Mouse (Mus musculus): ENCODE results near the gene Pik3cd.

The Pik3cd gene

DNA sequence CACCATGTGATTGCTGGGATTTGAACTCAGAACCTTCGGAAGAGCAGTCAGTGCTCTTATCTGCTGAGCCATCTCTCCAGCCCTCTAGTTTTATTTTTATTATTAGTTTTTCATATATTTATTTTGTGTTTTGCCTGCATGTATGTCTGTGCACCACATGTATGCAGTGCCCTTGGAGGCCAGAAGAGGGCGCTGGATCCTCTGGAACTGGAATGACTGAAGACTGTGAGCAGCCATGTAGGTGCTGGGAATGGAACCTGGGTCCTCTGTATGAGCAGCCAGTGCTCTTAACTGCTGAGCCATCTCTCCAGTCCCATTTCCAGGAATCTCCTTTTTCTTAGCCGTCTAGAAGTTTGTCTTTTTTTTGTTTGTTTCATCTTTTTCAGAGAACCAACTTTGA is 97.9 kb downstream of the Pik3cd start:
- peak; percentile 28 for DNase-seq

DNA sequence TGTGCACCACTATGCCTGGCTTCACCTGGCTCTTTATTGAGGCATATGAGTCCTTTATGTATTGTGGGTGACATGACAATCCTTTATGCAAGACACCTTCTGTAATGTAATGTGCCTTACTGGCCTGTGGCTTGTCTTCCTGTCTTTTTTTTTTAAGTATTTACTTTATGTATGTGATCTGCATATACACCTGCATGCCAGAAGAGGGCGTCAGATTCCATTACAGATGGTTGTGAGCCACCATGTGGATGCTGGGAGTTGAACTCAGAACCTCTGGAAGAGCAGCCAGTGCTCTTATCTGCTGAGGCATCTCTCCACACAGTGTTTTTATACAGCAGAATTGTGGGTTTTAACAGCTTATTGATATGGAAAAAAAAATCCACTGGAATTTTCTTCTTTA is 98.5 kb downstream of the Pik3cd start:
- DNase-seq: no peak

- DNase-seq: no peak
Observed at GRCm38 (mm10) chr4:149602236-149602635, 100.1 kb downstream of the Pik3cd start.

DNA sequence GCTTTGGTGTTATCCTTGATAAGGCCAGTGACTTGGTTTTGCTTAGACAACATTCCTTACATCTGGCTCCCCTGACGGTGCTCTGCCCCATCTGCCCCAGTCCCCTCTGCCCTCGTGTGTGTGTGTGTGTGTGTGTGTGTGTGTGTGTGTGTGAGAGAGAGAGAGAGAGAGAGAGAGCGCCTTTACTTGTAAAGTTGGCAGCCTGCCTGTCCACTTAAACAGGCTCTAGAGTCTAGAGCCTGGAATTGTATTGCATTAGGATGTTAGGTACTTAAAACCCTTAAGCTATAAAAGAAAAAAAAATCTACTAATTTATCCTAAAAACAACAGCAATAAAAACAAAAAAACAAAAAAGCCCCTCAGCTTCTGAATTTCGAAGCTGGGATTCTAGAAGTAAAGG is 100.9 kb downstream of the Pik3cd start:
- no peak for DNase-seq

DNA sequence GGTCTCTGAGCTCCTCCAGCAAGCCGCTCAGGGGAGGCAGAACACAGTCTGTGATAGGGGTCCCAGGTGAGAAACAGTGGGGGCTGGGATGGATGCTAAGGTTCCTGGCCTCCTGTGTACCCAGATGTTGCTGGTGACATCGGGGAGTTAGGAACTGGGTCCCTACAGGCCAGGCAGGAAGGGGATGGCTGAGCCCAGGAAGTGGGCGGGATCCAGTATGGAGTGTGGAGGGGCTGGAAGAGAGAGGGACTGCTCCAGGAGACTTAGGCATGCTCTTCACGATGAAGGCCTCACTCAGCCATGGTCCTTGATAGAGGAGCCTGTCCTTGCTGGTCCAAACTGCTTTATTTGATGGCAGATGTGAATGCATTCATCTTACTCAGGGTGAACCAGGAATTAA is 102.2 kb downstream of the Pik3cd start:
- no peak for DNase-seq

GRCm38 (mm10) chr4:149599549-149599948 is 102.8 kb downstream of the Pik3cd start:
- no peak for DNase-seq

All from thymus, postnatal 4 days (tissue).